Mouse (Mus musculus) spleen, adult 2 months (tissue): Measurements from ENCODE around the gene Lcn6.
"Not testable (repeated sequence)": the region's sequence is repeated elsewhere in the genome, so short reads cannot be mapped to it uniquely, and the experiment has no call there.

Experiments
- CTCF ChIP-seq: fragments of 200-500 bp; IDR thresholded peaks from 2 replicates; pipeline ENCODE4 v1.5.1; 2011; ENCODE audit warnings: mild to moderate bottlenecking, inconsistent platforms; ENCODE audit not compliant: insufficient read depth, insufficient read length, insufficient replicate concordance; ENCODE audit errors: extremely low read depth
- POLR2A ChIP-seq: fragments of 200-500 bp; IDR thresholded peaks from 2 replicates; pipeline ENCODE4 v1.6.1; 2011; ENCODE audit warnings: low read depth, low read length, inconsistent platforms

- not testable (repeated sequence) for TF ChIP-seq POLR2A, CTCF
Measured at GRCm38 (mm10) chr2:25709791-25710190, 33.2 kb downstream of the Lcn6 start.
